Mouse (Mus musculus) testis, adult 2 months (tissue): ENCODE measurements around the gene Dcpp2.

ENCODE experiments used
- CTCF ChIP-seq: fragments of 200-500 bp; IDR thresholded peaks from 2 replicates; pipeline ENCODE4 v1.5.1; 2012; ENCODE audit warnings: low read depth, mild to moderate bottlenecking, inconsistent platforms, low read length, moderate library complexity; ENCODE audit not compliant: control insufficient read depth, insufficient read depth, insufficient replicate concordance
- POLR2A ChIP-seq: fragments of 200-500 bp; IDR thresholded peaks from 2 replicates; pipeline ENCODE4 v1.6.1; 2012; ENCODE audit warnings: low read depth, mild to moderate bottlenecking, inconsistent platforms, low read length, moderate library complexity; ENCODE audit not compliant: control insufficient read depth

DNA sequence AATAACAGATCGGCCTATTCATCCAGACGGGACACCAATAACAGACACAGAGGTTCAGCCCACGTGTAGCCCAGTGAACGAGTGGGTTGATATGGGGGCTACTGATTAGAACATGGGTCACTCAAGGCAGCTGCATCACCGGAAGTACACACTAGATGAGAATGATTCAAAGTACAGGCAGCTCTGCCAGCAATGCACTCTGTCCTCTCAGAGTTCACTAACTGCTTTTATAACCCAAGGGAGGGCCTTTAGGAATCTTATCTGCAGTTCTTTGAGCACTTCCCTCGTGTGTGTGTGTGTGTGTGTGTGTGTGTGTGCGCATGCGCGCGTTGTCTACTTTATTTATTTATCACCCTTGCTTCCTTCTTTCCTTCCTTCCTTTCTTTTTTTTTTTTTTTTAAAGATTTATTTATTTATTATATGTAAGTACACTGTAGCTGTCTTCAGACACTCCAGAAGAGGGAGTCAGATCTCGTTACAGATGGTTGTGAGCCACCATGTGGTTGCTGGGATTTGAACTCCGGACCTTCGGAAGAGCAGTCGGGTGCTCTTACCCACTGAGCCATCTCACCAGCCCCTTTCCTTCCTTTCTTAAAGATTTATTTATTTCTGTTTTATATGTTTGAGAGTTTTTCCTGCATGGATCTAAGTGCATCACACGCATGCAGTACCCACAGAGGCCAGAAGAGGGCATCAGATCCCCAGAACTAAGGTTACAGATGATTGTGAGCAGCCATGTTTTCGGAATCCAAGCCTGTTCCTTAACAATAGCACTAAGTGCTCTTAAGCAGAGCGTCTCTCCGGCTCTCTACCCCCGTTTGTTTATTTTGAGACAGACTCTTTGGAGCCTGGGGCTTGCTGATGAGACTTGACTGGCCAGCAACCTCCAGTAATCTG, 29.6 kb upstream of the Dcpp2 start:
- TF ChIP-seq POLR2A (no peak), CTCF (peak; percentile 45; the same call in 1 of the 2 replicates)
